Mouse (Mus musculus) regulatory T cell (primary cell): Measurements from ENCODE around the gene Epm2aip1.

Experiments
- in situ Hi-C: fragments of 300-600 bp; cut with MboI, MseI; formaldehyde crosslinking; loops from one replicate; pipeline ENCODE4 v1.15.1; 2025; ENCODE audit warnings: high pct_unique_total_duplicates

Gene Epm2aip1

GRCm38 (mm10) chr9:111271434-111272160 is at the start of gene Epm2aip1, which contains the start of gene Mlh1:
Gene Epm2aip1 (plus strand): TSS chr9:111271929.
Gene Mlh1 (minus strand): TSS chr9:111271791.
- in situ Hi-C loops, result no loop called here

- in situ Hi-C loops, result no loop called here
Measured at GRCm38 (mm10) chr9:111223406-111223805, 48.3 kb upstream of the Epm2aip1 start.

DNA sequence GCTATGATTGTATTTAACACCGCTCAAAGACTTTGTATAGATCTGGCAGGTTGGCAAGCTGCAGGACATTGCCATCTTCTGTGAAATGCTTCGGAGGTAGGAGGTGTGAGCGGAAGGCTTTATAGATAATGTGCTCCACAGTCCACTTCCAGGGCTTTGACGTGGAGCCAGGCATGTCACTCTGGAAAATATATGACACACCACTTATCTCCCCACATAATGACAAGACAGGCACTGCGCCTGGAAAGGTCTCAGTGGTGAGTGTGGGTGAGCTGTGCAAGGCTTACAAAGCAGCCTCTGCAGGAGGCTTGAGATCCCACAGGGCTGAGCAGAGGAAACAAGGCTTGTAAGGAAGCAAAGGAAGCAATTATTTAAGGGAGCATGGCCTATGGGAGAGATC is 43.3 kb upstream of the Epm2aip1 start:
- in situ Hi-C loops, result no loop called here

- in situ Hi-C loops, result no loop called here
Measured at GRCm38 (mm10) chr9:111234701-111235100, 37.0 kb upstream of the Epm2aip1 start.

DNA sequence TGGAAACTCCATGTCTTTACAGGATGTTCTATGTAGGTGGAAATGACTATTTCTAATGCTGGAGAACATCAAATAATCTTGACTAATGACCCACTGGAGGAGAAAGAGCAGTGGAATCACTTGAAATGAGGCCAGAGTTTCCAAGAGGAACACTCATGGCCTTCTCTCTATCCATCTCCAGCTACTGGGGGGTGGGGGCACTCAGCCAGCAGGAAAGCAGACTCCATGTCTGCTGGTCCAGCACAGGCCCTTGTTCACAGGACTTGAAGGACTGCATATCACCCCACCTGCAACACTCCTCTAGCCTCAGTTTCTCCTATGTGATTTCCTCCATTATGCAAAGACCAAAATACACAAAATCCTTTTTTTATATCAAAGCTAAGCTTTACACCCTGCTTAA is 34.0 kb upstream of the Epm2aip1 start:
- in situ Hi-C loops, result no loop called here

DNA sequence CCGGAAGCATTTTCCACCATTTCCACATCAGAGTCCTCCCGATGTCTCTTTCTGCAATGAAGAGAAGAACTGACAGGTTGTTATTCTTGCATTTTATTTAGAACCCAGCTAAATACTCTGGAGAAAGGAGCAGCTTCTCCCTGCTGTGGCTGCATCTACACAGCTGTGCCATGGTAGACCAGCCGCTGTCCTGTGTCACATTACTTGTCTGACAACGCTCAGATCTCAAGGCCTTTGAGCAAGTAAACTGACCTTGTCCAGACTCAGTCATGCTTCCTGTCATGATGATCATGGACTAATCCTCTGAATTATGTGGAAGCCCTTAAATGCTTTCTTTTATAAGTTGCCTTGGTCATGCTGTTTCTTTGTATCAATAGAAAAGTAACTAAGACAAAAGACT is 31.9 kb upstream of the Epm2aip1 start:
- in situ Hi-C loops, result no loop called here

DNA sequence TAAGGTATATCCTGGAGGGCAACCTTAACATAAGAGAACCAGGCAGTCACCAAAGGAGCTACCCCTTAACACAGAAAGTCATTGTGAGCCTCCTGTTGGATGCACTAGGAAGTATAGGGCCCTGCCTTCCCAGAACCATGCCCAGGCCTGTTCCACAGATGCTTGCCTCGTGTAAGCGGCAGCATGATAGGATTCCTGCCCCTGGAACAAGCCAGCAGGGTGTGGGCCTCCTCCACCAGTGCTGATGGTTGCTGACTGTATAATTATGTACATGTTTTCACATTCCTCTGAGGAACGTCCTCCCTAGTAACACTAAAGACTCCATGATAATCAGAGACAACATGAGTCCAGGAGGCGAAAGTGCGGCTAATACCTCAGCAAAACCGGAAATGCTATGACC is 28.3 kb upstream of the Epm2aip1 start:
- in situ Hi-C loops, result no loop called here

- in situ Hi-C loops, result no loop called here
Measured at GRCm38 (mm10) chr9:111245546-111245945, 26.2 kb upstream of the Epm2aip1 start.

GRCm38 (mm10) chr9:111247682-111248246 is 24.0 kb upstream of the Epm2aip1 start:
- in situ Hi-C loops, result no loop called here

DNA sequence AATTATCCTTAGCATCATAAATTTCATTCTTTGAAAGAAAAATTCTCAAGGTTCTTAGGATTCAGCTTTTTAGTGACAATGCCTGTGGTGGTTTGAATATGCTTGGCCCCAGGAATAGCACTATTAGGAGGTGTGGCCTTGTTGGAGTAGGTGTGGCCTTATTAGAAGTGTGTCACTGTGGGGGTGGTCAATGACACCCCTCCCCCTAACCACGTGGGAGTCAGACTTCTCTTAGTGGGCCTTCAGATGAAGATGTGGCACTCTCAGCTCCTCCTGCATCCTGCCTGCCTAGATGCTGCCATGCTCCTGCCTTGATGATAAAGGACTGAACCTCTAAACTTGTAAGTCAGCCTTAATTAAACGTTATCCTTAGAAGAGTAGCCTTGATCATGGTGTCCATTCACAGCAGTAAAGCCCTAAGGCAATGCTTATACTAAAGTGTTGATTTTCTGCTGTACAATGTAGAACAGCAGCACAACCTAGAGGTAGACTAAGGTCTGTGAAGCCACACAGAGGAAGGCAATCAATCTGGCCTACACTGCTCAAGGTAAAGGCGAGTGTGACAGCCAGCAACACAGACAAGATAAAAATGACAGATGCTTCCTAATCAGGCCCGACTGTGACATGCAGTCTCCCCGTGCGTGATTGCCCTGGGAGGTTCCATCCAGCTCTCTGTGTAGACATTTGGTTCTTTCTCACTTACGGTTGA is 19.4 kb upstream of the Epm2aip1 start:
- in situ Hi-C loops, result no loop called here

DNA sequence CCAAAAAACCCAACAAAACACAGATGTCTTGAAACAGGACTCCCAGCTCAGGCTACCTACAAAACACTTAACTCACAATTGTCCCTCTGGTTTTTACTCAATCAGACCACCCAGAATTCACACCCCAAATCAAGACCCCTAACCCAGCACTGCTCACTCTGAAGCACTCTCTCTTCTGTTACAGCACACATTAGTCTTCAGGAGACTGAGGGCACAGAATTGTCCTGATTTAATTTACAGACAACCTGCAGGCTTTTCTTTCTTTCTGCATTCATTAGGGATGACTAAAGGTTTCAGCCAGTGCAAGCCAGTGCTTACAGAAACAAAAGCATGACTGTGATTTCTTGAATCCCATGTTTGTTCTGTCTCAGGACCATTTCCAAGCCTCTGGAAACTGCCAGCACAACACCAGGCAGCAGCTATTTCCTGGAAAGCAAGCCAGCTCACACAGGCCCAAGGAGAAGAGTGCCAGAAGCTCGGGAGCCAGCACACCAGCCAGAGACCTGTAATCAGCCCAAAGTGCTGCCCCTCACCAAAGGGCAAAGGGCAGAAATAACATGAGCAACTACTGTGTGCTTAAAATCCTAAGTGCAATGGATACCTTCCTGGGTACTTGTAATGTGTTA is 11.3 kb upstream of the Epm2aip1 start:
- in situ Hi-C loops, result no loop called here

DNA sequence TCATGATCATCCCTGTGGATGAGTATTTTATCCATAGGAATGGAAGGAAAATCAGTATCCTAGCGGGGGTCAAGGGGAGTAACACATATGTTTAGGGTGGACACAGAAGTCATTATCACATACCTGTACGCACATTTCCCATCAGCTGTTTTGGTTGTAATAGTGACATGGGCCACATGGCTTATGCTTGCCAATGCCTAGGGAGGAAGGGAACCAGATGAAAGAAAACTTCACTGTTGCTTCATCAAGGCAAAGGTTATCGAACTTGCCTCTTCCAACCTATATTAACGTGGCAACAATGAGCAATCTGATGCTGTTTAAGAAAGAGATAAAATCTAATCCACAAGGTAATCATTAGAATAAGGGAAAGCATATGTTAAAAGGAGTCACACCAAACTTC is 10.4 kb upstream of the Epm2aip1 start:
- in situ Hi-C loops, result no loop called here

DNA sequence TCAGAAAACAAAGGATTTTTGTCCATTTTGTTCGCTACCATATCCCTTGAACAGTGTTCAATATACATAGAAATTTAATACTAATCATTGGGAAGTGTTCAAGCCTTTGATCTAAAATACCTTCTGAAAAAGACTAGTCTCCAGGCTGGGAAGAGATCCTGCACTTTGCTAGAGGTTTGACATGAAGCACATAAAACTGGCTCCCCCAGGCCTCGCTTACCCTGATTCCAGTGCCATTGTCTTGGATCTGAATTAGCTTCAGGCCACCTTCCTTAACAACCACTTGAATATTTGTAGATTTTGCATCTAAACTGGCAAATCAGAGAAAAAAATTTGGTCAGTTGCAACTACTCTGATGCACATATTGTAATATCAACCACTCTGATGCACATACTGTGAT is 3.7 kb upstream of the Epm2aip1 start:
- in situ Hi-C loops, result no loop called here

DNA sequence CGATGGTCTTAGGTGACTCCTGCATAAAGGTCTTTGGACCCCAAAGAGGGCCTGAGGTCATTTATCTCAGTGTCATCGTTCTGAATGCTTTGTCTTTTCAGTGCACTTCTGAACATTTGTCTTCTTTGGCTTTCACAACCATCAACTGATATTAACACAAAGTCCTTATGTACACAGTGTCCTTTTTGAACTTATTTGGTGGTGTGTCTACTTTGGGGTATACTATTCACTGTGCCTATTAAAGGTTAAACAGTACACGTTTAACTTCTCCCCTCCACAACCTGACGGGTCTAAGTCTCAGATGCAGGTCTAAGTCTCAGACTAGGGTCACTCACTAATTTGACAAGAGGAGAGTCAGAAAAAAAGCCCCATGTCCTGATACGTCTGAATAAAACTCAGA is 1.1 kb upstream of the Epm2aip1 start:
- in situ Hi-C loops, result no loop called here

GRCm38 (mm10) chr9:111271056-111271433 is 684 bp upstream of the Epm2aip1 start:
- in situ Hi-C loops, result no loop called here

DNA sequence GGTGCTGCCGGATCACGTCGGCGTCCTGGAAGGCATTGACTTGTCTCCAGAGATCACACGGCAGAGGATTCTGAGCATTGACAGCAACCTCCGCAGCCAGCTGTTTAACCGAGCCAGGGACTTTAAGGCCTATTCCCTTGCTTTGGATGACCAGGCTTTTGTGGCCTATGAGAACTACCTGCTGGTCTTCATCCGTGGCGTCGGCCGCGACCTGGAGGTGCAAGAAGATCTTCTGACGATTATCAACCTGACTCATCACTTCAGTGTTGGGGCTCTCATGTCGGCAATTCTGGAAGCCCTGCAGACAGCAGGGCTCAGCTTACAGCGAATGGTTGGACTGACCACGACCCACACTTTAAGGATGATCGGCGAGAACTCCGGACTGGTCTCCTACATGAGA is 627 bp downstream of the Epm2aip1 start:
- in situ Hi-C loops, result no loop called here

DNA sequence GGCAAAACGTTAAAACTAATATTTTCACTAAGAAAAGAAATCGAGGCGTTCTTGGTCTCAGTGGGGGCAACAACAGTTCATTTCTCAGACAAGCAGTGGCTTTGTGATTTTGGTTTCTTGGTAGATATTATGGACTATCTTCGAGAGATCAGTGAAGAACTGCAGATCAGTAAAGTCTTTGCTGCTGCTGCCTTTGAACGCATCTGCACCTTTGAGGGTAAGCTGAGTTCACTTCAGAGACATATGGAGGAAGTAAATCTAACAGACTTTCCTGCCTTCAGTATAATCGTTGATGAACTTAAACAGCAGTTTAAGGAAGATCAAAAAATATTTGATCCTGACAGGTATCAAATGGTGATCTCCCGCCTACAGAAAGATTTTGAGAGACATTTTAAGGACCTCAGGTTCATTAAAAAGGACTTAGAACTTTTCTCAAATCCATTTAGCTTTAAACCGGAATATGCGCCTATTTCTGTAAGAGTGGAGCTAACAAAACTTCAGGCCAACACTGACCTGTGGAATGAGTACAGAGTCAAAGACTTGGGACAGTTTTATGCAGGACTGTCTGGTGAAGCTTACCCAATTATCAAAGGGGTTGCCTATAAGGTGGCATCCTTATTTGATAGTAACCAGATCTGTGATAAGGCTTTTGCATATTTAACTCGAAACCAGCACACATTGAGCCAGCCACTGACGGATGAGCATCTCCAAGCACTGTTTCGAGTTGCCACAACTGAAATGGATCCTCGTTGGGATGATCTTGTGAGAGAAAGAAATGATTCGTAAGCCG is 1.5 kb downstream of the Epm2aip1 start:
- in situ Hi-C loops, result no loop called here

DNA sequence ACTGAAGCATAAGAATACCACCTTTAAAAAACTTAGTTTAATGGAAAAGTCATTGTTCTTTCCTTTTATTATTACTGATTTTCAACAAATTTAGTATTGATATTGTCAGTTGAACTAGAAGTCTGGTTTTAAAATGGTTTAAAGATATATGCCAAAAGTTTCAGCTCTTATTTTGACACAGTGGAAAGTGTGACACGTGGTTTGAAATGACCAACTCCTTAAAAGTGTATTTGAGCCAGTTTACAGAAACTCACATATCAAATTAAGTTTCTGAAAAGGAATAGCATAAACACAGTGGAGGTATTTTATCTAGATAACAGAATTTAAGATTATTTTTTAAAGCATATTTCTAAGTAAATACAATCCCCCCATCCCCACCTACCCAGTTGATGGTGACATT is 2.2 kb downstream of the Epm2aip1 start:
- in situ Hi-C loops, result no loop called here

DNA sequence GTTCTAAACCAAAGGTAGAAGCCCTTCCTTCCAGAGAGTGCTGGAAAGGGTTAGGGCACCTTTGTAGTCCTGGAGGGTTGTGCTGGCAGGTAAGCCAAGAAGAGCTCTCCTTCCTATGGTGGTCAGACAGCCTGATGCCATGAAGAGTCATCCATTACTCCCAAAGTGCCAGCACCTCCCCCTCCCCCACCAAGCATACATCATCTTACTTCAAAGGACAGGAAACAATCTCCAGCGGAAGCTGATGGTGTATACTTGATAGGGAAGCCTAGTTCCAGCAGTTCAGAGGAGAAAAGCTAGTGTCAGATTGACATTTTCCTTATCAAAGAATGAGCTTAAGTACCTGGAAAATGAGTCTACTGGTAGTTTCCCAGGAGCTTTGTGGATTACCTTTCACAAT is 3.4 kb downstream of the Epm2aip1 start:
- in situ Hi-C loops, result no loop called here

DNA sequence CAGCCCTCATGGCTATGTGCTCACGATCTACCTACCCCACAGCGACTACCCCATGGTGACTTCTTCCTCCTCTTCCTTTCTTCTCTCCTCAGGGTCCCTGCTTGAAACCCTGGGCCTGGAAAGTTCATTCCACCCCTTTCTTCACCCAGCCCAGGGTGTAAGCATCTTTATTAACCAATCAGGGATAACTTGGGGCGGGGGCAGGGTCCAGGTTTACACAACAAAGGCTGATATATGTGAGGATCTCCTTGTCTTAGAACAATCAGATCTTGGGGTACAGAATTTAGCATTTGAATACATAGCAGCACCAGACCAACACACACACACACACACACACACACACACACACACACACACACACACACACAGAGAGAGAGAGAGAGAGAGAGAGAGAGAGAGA is 13.3 kb downstream of the Epm2aip1 start:
- in situ Hi-C loops, result no loop called here

- in situ Hi-C loops, result no loop called here
Measured at GRCm38 (mm10) chr9:111285676-111286075, 13.9 kb downstream of the Epm2aip1 start.

- in situ Hi-C loops, result no loop called here
Measured at GRCm38 (mm10) chr9:111286468-111286867, 14.7 kb downstream of the Epm2aip1 start.
